Mouse (Mus musculus): Measurements from ENCODE around the gene Use1. TPM values are rescaled to one million over a fixed set of nuclear protein-coding genes. Genes with fewer than 3 reads are reported as not detected.

The Use1 gene
- polyA plus RNA-seq, 1 experiment = 173 TPM

DNA sequence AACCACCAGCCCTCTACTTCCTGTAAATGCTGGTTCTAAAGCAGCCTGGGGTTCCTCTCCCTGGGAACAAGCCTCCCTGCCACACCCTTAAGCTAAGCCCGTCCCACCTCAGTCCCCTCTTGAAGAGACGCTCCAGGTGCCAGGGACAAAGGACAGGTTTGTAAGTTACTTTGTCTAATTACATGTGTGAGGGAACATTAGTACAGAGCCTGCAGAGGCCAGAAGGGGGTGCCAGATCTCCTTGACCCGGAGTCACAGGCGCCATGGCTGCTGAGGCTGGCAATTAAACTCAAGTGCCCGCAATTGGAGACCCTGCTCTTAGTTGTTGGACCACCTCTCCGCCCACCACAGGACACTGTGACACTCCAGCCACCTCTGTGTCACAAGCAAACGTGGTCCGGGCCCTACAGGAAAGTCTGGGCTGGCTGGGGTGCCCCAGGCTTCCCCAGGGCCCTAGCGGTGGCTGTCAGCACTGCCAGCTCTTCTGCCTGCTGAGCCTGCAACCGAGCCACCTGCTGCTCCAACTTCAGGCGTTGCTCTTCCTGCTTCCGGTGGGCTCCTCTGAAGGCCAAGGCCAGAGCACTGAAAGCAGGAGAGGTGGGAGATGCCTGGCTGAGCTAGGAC is 18.7 kb downstream of the Use1 start:
- no peak overlapping the region for H3K4me3 ChIP-seq (ENCODE audit: insufficient read depth, low read depth, low read length)
- H3K4me1 ChIP-seq (ENCODE audit: control insufficient read depth, insufficient read depth, insufficient read length, low read length) = peaks cover 12% of the 10 kb centered on the region; the same call in 1 of the 2 replicates
- no peak overlapping the region for H3K27ac ChIP-seq (replicated peaks; ENCODE audit: low read depth, low read length)

DNA sequence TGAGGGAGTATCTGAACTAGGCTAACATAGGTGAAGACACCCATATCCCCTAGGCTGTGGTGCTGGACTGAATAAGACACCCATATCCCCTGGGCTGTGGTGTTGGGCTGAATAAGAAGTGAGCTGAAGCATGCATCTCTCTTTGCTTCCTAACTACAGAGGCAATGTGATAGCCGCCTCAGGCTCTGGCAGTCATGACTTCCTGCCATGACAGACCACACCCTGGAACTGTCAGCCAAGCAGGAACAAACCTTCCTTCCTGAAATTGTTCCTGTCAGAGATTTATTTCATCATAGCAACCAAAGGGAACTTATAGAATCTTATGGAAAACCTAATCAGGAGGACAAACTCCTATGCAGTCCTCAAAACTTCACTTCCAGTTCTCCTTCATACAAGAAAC is 21.6 kb downstream of the Use1 start:
- peaks cover 10% of the 10 kb centered on the region; the same call in 1 of the 2 replicates for H3K4me1 ChIP-seq (ENCODE audit: control insufficient read depth, insufficient read depth, insufficient read length, low read length)
- H3K4me3 ChIP-seq (ENCODE audit: insufficient read depth, low read depth, low read length) = no peak overlapping the region
- H3K27ac ChIP-seq (replicated peaks; ENCODE audit: low read depth, low read length) = peak overlapping the region; percentile 89

- Histone ChIP-seq H3K4me1 (ENCODE audit: control insufficient read depth, insufficient read depth, insufficient read length, low read length) (peaks cover 3% of the 10 kb centered on the region; the same call in 1 of the 2 replicates), H3K27ac (replicated peaks; ENCODE audit: low read depth, low read length) (0 out of 2 replicates have a peak overlapping the region, but pooled peaks have one; percentile 6), H3K4me3 (ENCODE audit: insufficient read depth, low read depth, low read length) (no peak overlapping the region)
Measured at GRCm38 (mm10) chr8:71391696-71392095, 25.0 kb downstream of the Use1 start.

- no peak overlapping the region for H3K4me3 ChIP-seq (ENCODE audit: insufficient read depth, low read depth, low read length)
- H3K4me1 ChIP-seq (ENCODE audit: control insufficient read depth, insufficient read depth, insufficient read length, low read length) = peaks cover 6% of the 10 kb centered on the region
- no peak overlapping the region for H3K27ac ChIP-seq (replicated peaks; ENCODE audit: low read depth, low read length)
Measured at GRCm38 (mm10) chr8:71392391-71392790, 25.7 kb downstream of the Use1 start.

GRCm38 (mm10) chr8:71392871-71393270 is 26.2 kb downstream of the Use1 start:
- Histone ChIP-seq H3K4me1 (ENCODE audit: control insufficient read depth, insufficient read depth, insufficient read length, low read length) (peaks cover 11% of the 10 kb centered on the region), H3K4me3 (ENCODE audit: insufficient read depth, low read depth, low read length) (peak overlapping the region; percentile 72), H3K27ac (replicated peaks; ENCODE audit: low read depth, low read length) (peak overlapping the region; percentile 32)

GRCm38 (mm10) chr8:71394481-71394880 is 27.8 kb downstream of the Use1 start:
- peak overlapping the region; percentile 72 for H3K4me3 ChIP-seq (ENCODE audit: insufficient read depth, low read depth, low read length)
- peaks cover 8% of the 10 kb centered on the region for H3K4me1 ChIP-seq (ENCODE audit: control insufficient read depth, insufficient read depth, insufficient read length, low read length)
- peak overlapping the region; percentile 100 for H3K27ac ChIP-seq (replicated peaks; ENCODE audit: low read depth, low read length)

DNA sequence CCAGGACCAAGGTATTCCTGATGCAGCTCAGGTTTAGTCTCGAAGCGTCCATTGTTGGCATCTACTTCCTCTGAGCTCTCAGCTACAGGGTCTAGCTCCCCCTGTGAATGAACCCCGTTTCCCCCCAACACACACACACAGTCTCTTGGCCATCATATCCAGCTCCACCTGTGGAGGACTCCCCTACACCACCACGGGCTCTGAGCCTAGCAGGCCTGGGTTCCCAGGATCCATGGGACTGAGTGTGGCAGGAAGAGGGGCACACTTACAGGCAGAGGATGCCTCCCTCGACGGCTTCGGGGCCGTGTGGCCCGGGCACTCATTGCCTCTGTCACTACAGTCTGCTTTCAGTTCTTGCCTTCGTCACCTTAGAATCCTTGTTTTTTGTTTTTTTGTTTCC is 28.4 kb downstream of the Use1 start:
- Histone ChIP-seq H3K4me3 (ENCODE audit: insufficient read depth, low read depth, low read length) (peak overlapping the region; percentile 72), H3K4me1 (ENCODE audit: control insufficient read depth, insufficient read depth, insufficient read length, low read length) (peaks cover 8% of the 10 kb centered on the region), H3K27ac (replicated peaks; ENCODE audit: low read depth, low read length) (peak overlapping the region; percentile 100)

DNA sequence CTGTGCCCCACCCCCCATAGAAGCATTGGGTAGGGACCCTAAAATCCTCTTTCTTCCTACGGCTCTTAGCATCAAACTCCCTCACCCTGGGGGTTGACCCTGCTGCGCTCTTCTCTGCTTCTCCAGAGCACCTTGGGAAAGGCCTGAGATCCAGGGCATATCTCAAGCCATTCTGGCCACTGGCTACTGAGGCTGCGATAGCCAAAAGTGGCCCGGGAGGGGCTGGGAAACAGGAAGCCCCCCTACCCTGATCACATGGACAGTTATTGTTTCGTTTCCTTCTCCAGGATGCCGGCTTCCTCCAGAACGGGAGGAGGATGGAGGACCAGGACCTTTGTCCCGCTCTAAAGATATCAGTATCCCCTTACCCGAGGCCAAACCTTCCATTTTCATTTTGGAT is 29.0 kb downstream of the Use1 start, which contains the start of gene Ushbp1:
TSS of gene Ushbp1 (minus strand) at position 174 of the 400 bp plus-strand sequence.
- peaks cover 8% of the 10 kb centered on the region for H3K4me1 ChIP-seq (ENCODE audit: control insufficient read depth, insufficient read depth, insufficient read length, low read length)
- peak within 1 kb of the TSS; percentile 72 for H3K4me3 ChIP-seq (ENCODE audit: insufficient read depth, low read depth, low read length)
- H3K27ac ChIP-seq (replicated peaks; ENCODE audit: low read depth, low read length) = peak within 1 kb of the TSS; percentile 100

GRCm38 (mm10) chr8:71396639-71397305 is 30.1 kb downstream of the Use1 start, which contains the start of gene Babam1:
TSS of gene Babam1 (plus strand) at chr8:71396861.
- Histone ChIP-seq H3K4me3 (ENCODE audit: insufficient read depth, low read depth, low read length) (peak within 1 kb of the TSS; percentile 78), H3K27ac (replicated peaks; ENCODE audit: low read depth, low read length) (peak within 1 kb of the TSS; percentile 97), H3K4me1 (ENCODE audit: control insufficient read depth, insufficient read depth, insufficient read length, low read length) (peaks cover 8% of the 10 kb centered on the region)

- Histone ChIP-seq H3K27ac (replicated peaks; ENCODE audit: low read depth, low read length) (no peak overlapping the region), H3K4me3 (ENCODE audit: insufficient read depth, low read depth, low read length) (peak overlapping the region; percentile 78), H3K4me1 (ENCODE audit: control insufficient read depth, insufficient read depth, insufficient read length, low read length) (peaks cover 8% of the 10 kb centered on the region)
Measured at GRCm38 (mm10) chr8:71397701-71398100, 31.1 kb downstream of the Use1 start.

DNA sequence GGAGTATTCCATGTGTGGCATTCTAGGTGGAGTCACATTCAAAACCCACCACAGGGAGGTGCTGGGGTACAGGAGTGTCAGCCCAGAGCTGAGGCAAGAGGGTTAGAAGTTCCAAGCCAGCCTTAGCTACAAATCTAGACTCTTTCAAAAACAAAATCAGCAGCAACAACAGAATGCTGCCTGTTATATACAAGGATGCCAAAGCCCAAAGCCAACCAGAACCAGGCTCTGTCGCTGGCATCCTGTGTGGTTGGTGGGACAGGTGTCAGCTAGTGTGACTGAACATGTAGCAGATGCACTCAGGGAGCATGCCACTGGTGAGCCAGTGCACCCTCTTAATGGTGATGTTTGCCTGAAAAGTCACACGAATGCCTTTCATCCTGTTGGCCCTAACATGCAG is 34.2 kb downstream of the Use1 start:
- Histone ChIP-seq H3K4me3 (ENCODE audit: insufficient read depth, low read depth, low read length) (no peak overlapping the region), H3K27ac (replicated peaks; ENCODE audit: low read depth, low read length) (no peak overlapping the region)

GRCm38 (mm10) chr8:71401454-71401853 is 34.8 kb downstream of the Use1 start:
- no peak overlapping the region for H3K27ac ChIP-seq (replicated peaks; ENCODE audit: low read depth, low read length)
- H3K4me1 ChIP-seq (ENCODE audit: control insufficient read depth, insufficient read depth, insufficient read length, low read length) = peaks cover 8% of the 10 kb centered on the region
- no peak overlapping the region for H3K4me3 ChIP-seq (ENCODE audit: insufficient read depth, low read depth, low read length)

More for the DNA sequence above, 34.2 kb downstream of the Use1 start:
- H3K4me1 ChIP-seq (ENCODE audit: control insufficient read depth, insufficient read depth, insufficient read length, low read length) = peaks cover 8% of the 10 kb centered on the region

DNA sequence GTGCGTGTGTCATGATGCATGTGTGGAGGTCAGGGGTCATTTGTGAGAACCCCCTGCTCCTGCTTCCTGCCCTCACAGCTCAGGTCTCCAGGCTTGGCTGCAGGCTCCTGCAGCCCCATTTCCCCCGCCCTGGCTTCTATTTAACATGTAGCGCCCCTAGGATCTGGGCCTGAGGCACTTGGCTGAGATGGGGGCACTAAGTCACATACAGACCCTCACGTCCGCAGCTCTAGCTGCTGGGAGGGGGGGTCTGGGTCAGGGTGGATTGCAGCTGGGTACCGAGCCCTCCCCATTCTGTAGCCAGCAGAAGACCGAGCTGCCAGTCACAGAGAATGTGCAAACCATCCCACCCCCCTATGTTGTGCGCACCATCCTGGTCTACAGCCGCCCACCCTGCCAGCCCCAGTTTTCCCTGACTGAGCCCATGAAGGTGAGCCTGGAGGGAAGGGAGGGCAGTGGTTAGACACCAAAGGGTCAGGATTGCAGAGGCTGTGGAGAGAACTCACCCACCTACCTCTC is 35.9 kb downstream of the Use1 start:
- Histone ChIP-seq H3K4me1 (ENCODE audit: control insufficient read depth, insufficient read depth, insufficient read length, low read length) (peaks cover 4% of the 10 kb centered on the region), H3K4me3 (ENCODE audit: insufficient read depth, low read depth, low read length) (no peak overlapping the region), H3K27ac (replicated peaks; ENCODE audit: low read depth, low read length) (no peak overlapping the region)

DNA sequence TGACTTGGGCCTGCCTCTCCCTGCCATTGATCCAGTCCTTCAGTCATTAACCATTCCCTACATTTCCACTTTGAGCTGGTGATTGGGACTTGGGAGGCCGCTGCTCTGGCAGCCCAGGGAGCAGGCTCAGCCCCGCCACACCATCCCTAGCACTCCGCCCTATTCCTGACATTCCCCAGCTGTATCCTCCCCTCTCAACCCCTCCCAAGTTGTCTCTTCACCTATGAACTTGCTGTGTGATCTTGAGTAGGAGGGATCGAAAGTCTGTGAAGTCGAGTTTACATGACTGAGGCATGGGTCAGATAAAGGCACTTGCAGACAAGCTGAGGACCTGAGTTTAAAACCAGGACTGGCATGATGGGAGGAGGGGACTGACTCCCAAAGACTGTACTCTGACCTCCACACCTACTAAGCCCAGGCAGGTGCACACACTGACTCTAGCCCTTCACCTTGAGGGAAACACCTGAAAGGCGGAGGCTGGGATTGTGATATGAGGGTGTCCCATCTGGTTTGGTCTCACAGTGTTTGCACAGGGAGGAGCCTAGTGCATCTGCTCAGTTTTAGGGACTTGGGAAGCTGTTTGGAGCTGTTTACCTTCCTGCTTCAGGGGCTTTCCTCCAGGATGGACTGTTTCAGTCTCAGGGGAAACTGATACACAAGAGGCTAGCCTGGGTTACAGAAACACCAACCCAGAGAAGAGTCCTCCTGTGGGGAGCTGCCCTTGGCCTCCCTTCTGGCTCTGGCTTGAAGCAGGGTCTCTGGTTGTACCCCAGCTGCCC is 36.6 kb downstream of the Use1 start:
- H3K4me3 ChIP-seq (ENCODE audit: insufficient read depth, low read depth, low read length) = no peak overlapping the region
- H3K4me1 ChIP-seq (ENCODE audit: control insufficient read depth, insufficient read depth, insufficient read length, low read length) = no peaks in the 10 kb centered on the region; the same call in 1 of the 2 replicates
- H3K27ac ChIP-seq (replicated peaks; ENCODE audit: low read depth, low read length) = no peak overlapping the region

GRCm38 (mm10) chr8:71404011-71404410 is 37.4 kb downstream of the Use1 start:
- no peak overlapping the region for H3K4me3 ChIP-seq (ENCODE audit: insufficient read depth, low read depth, low read length)
- H3K4me1 ChIP-seq (ENCODE audit: control insufficient read depth, insufficient read depth, insufficient read length, low read length) = no peaks in the 10 kb centered on the region; the same call in 1 of the 2 replicates
- H3K27ac ChIP-seq (replicated peaks; ENCODE audit: low read depth, low read length) = no peak overlapping the region
